Comparison of ENCODE assay signal across 1 mouse cellular context in the genomic region with DNA sequence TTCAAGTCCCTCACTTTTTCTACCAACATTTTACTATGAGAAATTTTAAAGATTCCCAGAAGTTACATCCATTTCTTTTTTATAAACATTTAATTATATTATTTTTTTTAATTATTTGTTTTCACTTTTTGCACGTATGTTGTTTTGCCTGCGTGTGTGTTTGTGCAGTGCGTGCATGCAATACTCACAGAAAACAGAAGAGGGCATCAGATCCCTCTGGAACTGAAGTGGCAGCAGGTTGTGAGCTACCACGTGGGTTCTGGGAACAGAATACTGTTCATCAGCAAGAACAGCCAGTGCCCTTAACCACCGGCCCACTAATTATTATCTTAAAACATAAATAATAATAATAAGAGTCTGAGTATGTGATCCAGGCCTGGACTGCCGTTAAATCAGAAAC.
TF ChIP-seq lines count a peak whose summit lies in the region.

No protein-coding gene starts in this region.

TF ChIP-seq in MEL, 35 proteins besides CTCF, POLR2A, EP300 and RAD21:
- no peak for TF ChIP-seq GABPA (IDR thresholded peaks at IDR 0.05; ENCODE audit: low read depth, low read length)
- no peak for TF ChIP-seq TAL1 (IDR thresholded peaks at IDR 0.05; ENCODE audit: low read length)
- no peak for TF ChIP-seq HCFC1 (IDR thresholded peaks at IDR 0.05; ENCODE audit: low read depth, low read length)
- no peak for TF ChIP-seq CHD1 (IDR thresholded peaks at IDR 0.05; ENCODE audit: low read depth, low read length)
- TF ChIP-seq NELFE (IDR thresholded peaks at IDR 0.05; ENCODE audit: low read depth, low read length) = no peak
- TF ChIP-seq MEF2A (IDR thresholded peaks at IDR 0.05; ENCODE audit: extremely low read depth, insufficient replicate concordance, low read depth, low read length, poor library complexity, severe bottlenecking) = no peak
- no peak for TF ChIP-seq NRF1 (IDR thresholded peaks at IDR 0.05; ENCODE audit: insufficient read depth, low read depth, low read length, poor library complexity, severe bottlenecking)
- no peak for TF ChIP-seq MAX (IDR thresholded peaks at IDR 0.05; ENCODE audit: low read length)
- TF ChIP-seq ZC3H11A (IDR thresholded peaks at IDR 0.05; ENCODE audit: low read depth, low read length) = no peak
- TF ChIP-seq TBP (IDR thresholded peaks at IDR 0.05; ENCODE audit: low read depth, low read length) = no peak
- no peak for TF ChIP-seq BHLHE40 (IDR thresholded peaks at IDR 0.05; ENCODE audit: borderline replicate concordance, low read depth, low read length)
- TF ChIP-seq MXI1 (IDR thresholded peaks at IDR 0.05; ENCODE audit: low read depth, low read length) = no peak
- TF ChIP-seq ETS1 (IDR thresholded peaks at IDR 0.05; ENCODE audit: low read depth, low read length) = no peak
- no peak for TF ChIP-seq TCF12 (IDR thresholded peaks at IDR 0.05; ENCODE audit: low read depth, low read length)
- no peak for TF ChIP-seq ZKSCAN1 (IDR thresholded peaks at IDR 0.05; ENCODE audit: low read depth, low read length)
